Mouse (Mus musculus) embryonic facial prominence, embryonic 11.5 days (tissue): ENCODE measurements around the gene Rcc1. TPM values are rescaled to one million over a fixed set of nuclear protein-coding genes. Genes with fewer than 3 reads are reported as not detected.

ENCODE experiments used
- ATAC-seq: fragments of 200-750 bp; cut with Nextera tagmentation; replicated peaks from 2 replicates; pipeline ENCODE4 v1.8.0; 2017; ENCODE audit warnings: low read depth; ENCODE audit not compliant: insufficient number of reproducible peaks, low FRiP score, low TSS enrichment
- DNase-seq: peaks from one replicate; pipeline ENCODE4 v3.0.0-alpha.2; 2015; ENCODE audit warnings: low spot score
- H3K27ac ChIP-seq: fragments of 300-500 bp; sonication (generic); replicated peaks from 2 replicates; pipeline ENCODE4 v1.5.1; 2014; ENCODE audit warnings: mild to moderate bottlenecking, low read depth, low read length, control low read depth
- H3K27me3 ChIP-seq: fragments of 300-500 bp; sonication (generic); 2 replicates; pipeline ENCODE4 v1.6.1; 2014; ENCODE audit warnings: mild to moderate bottlenecking, low read length, moderate library complexity, mixed read lengths; ENCODE audit not compliant: control insufficient read depth, insufficient read depth
- H3K36me3 ChIP-seq: fragments of 300-500 bp; sonication (generic); replicated peaks from 2 replicates; pipeline ENCODE4 v1.6.1; 2014; ENCODE audit warnings: low read depth, mild to moderate bottlenecking, low read length, moderate library complexity, mixed read lengths; ENCODE audit not compliant: control insufficient read depth, insufficient read depth
- H3K4me1 ChIP-seq: fragments of 300-500 bp; sonication (generic); 2 replicates; pipeline ENCODE4 v1.6.1; 2014; ENCODE audit warnings: low read length, mixed read lengths; ENCODE audit not compliant: control insufficient read depth, insufficient read depth
- H3K4me2 ChIP-seq: fragments of 300-500 bp; sonication (generic); 2 replicates; pipeline ENCODE4 v1.6.1; 2014; ENCODE audit warnings: low read depth, mild to moderate bottlenecking, control low read depth, low read length, moderate library complexity
- H3K4me3 ChIP-seq: fragments of 300-500 bp; sonication (generic); 2 replicates; pipeline ENCODE4 v1.5.1; 2014; ENCODE audit warnings: low read depth, low read length, control low read depth
- H3K9ac ChIP-seq: fragments of 300-500 bp; sonication (generic); replicated peaks from 2 replicates; pipeline ENCODE4 v1.6.1; 2014; ENCODE audit warnings: mild to moderate bottlenecking, control low read depth, low read length
- H3K9me3 ChIP-seq: fragments of 300-500 bp; sonication (generic); replicated peaks from 2 replicates; pipeline ENCODE4 v1.6.1; 2016; ENCODE audit warnings: mild to moderate bottlenecking, low read length, inconsistent platforms, mixed read lengths; ENCODE audit not compliant: control insufficient read depth
- WGBS: fragments of 180-500 bp; shearing (Covaris S2); extraction: QIAGEN DNeasy Blood & Tissue Kit; methylation state at CpG from one replicate; pipeline ENCODE4 v1.1.7; 2014; 5-methylcytosine and 5-hydroxymethylcytosine counted together
- polyA plus RNA-seq: library from polyadenylated mRNA; unstranded; fragments of >200 nt; fragmentation: Nextera tagmentation; extraction: Ambion mirVana; gene quantifications from 2 replicates; pipeline ENCODE4 v1.2.1, GENCODE M21; 2014

The Rcc1 gene
- polyA plus RNA-seq, 1 experiment from 2014 or later, result 60.6 TPM

GRCm38 (mm10) chr4:132387617-132388016, 34.2 kb upstream of the Rcc1 start:
- no peaks in the 10 kb centered on the region for H3K27me3 ChIP-seq
- H3K9ac ChIP-seq, result no peak overlapping the region
- H3K9me3 ChIP-seq, result no peaks in the 10 kb centered on the region
- no peaks in the 10 kb centered on the region for H3K36me3 ChIP-seq
- DNase-seq (no peak), ATAC-seq (no peak)
- no peak overlapping the region for H3K4me2 ChIP-seq
- 84% methylated on average over 5 of the region's 5 CpGs for WGBS
- H3K4me3 ChIP-seq, result no peak overlapping the region
- no peaks in the 10 kb centered on the region for H3K4me1 ChIP-seq
- no peak overlapping the region for H3K27ac ChIP-seq

- Histone ChIP-seq H3K9ac (no peak overlapping the region), H3K36me3 (no peaks in the 10 kb centered on the region), H3K4me3 (no peak overlapping the region), H3K27me3 (no peaks in the 10 kb centered on the region), H3K4me2 (no peak overlapping the region), H3K9me3 (no peaks in the 10 kb centered on the region), H3K27ac (no peak overlapping the region), H3K4me1 (no peaks in the 10 kb centered on the region)
- DNase-seq, result no peak
- no peak for ATAC-seq
- WGBS, result 91% methylated on average over 7 of the region's 7 CpGs
Observed at GRCm38 (mm10) chr4:132386846-132387245, 33.4 kb upstream of the Rcc1 start.

- 84% methylated on average over 8 of the region's 8 CpGs for WGBS
- Histone ChIP-seq H3K27ac (no peak overlapping the region), H3K9ac (no peak overlapping the region), H3K4me2 (no peak overlapping the region), H3K4me3 (no peak overlapping the region), H3K4me1 (no peaks in the 10 kb centered on the region), H3K36me3 (no peaks in the 10 kb centered on the region), H3K27me3 (no peaks in the 10 kb centered on the region), H3K9me3 (no peaks in the 10 kb centered on the region)
- DNase-seq (no peak), ATAC-seq (no peak)
Observed at GRCm38 (mm10) chr4:132385771-132386410, 32.5 kb upstream of the Rcc1 start.

GRCm38 (mm10) chr4:132383455-132383854, 30.1 kb upstream of the Rcc1 start:
- Histone ChIP-seq H3K4me3 (no peak overlapping the region), H3K36me3 (no peaks in the 10 kb centered on the region), H3K9me3 (no peaks in the 10 kb centered on the region), H3K27ac (no peak overlapping the region), H3K27me3 (no peaks in the 10 kb centered on the region), H3K9ac (no peak overlapping the region), H3K4me2 (no peak overlapping the region), H3K4me1 (no peaks in the 10 kb centered on the region)
- ATAC-seq (no peak), DNase-seq (no peak)
- 87% methylated on average over 3 of the region's 3 CpGs for WGBS

GRCm38 (mm10) chr4:132382296-132382695, 28.9 kb upstream of the Rcc1 start:
- no peak for ATAC-seq
- Histone ChIP-seq H3K4me1 (no peaks in the 10 kb centered on the region), H3K9me3 (no peaks in the 10 kb centered on the region), H3K4me3 (no peak overlapping the region), H3K27me3 (no peaks in the 10 kb centered on the region), H3K9ac (no peak overlapping the region), H3K4me2 (no peak overlapping the region), H3K27ac (no peak overlapping the region), H3K36me3 (peaks cover 2% of the 10 kb centered on the region; the same call in 1 of the 2 replicates)
- no peak for DNase-seq
- 83% methylated on average over 4 of the region's 4 CpGs for WGBS

GRCm38 (mm10) chr4:132380965-132381616, 27.7 kb upstream of the Rcc1 start:
- Histone ChIP-seq H3K9ac (no peak overlapping the region), H3K27ac (no peak overlapping the region), H3K9me3 (no peaks in the 10 kb centered on the region), H3K36me3 (peaks cover 2% of the 10 kb centered on the region; the same call in 1 of the 2 replicates), H3K4me2 (no peak overlapping the region), H3K4me1 (no peaks in the 10 kb centered on the region), H3K4me3 (no peak overlapping the region), H3K27me3 (no peaks in the 10 kb centered on the region)
- WGBS, result 94% methylated on average over 2 of the region's 2 CpGs
- ATAC-seq (no peak), DNase-seq (no peak)

- H3K27ac ChIP-seq, result no peak overlapping the region
- H3K9ac ChIP-seq, result no peak overlapping the region
- no peak overlapping the region for H3K4me3 ChIP-seq
- peaks cover 2% of the 10 kb centered on the region for H3K36me3 ChIP-seq
- 92% methylated on average over 1 of the region's 1 CpGs for WGBS
- no peak for ATAC-seq
- no peaks in the 10 kb centered on the region for H3K4me1 ChIP-seq
- no peaks in the 10 kb centered on the region for H3K27me3 ChIP-seq
- H3K4me2 ChIP-seq, result no peak overlapping the region
- no peaks in the 10 kb centered on the region for H3K9me3 ChIP-seq
- DNase-seq, result no peak
Observed at GRCm38 (mm10) chr4:132373820-132374219, 20.4 kb upstream of the Rcc1 start.

GRCm38 (mm10) chr4:132369953-132370750, 16.7 kb upstream of the Rcc1 start:
- no peak overlapping the region for H3K4me2 ChIP-seq
- 77% methylated on average over 8 of the region's 8 CpGs for WGBS
- peaks cover 2% of the 10 kb centered on the region; the same call in 1 of the 2 replicates for H3K36me3 ChIP-seq
- no peaks in the 10 kb centered on the region for H3K9me3 ChIP-seq
- DNase-seq (no peak), ATAC-seq (no peak)
- no peak overlapping the region for H3K9ac ChIP-seq
- no peak overlapping the region for H3K27ac ChIP-seq
- no peak overlapping the region for H3K4me3 ChIP-seq
- H3K4me1 ChIP-seq, result no peaks in the 10 kb centered on the region
- no peaks in the 10 kb centered on the region for H3K27me3 ChIP-seq
